Mouse (Mus musculus) MEL (cell line): Measurements from ENCODE around the gene Atp1a2.

Experiments
- BHLHE40 ChIP-seq: IDR thresholded peaks from 2 replicates; pipeline ENCODE4 v1.6.1; 2012; ENCODE audit warnings: low read depth, mild to moderate bottlenecking, inconsistent platforms, low read length, improper control_type of control experiment, borderline replicate concordance
- CHD1 ChIP-seq: IDR thresholded peaks from 2 replicates; pipeline ENCODE4 v1.6.1; 2012; ENCODE audit warnings: low read depth, mild to moderate bottlenecking, inconsistent platforms, low read length, improper control_type of control experiment
- CHD2 ChIP-seq: IDR thresholded peaks from 2 replicates; pipeline ENCODE4 v1.6.1; 2011; ENCODE audit warnings: low read length, improper control_type of control experiment
- CTCF ChIP-seq, 3 experiments: IDR thresholded peaks in 2 of 3; conservative IDR thresholded peaks in 1 of 3; 2 replicates each; pipeline ENCODE4 v1.5.1; 2011 to 2012; ENCODE audit warnings: low read length in 3 of 3, low read depth in 2 of 3, mild to moderate bottlenecking in 2 of 3, improper control_type of control experiment in 1 of 3, inconsistent platforms in 1 of 3, mixed read lengths in 1 of 3, moderate library complexity in 1 of 3; ENCODE audit not compliant: control insufficient read depth in 1 of 3, insufficient read depth in 1 of 3, poor library complexity in 1 of 3, severe bottlenecking in 1 of 3
- E2F4 ChIP-seq: IDR thresholded peaks from 2 replicates; pipeline ENCODE4 v1.6.1; 2011; ENCODE audit warnings: low read depth, low read length, improper control_type of control experiment, borderline replicate concordance
- EP300 ChIP-seq, 2 experiments: IDR thresholded peaks; 2 replicates each; pipeline ENCODE4 v1.6.1; 2011; ENCODE audit warnings: improper control_type of control experiment in 2 of 2, low read length in 2 of 2, low read depth in 1 of 2, mild to moderate bottlenecking in 1 of 2
- ETS1 ChIP-seq: IDR thresholded peaks from 2 replicates; pipeline ENCODE4 v1.6.1; 2012; ENCODE audit warnings: low read depth, mild to moderate bottlenecking, inconsistent platforms, low read length, improper control_type of control experiment, moderate library complexity
- HCFC1 ChIP-seq: IDR thresholded peaks from 2 replicates; pipeline ENCODE4 v1.6.1; 2012; ENCODE audit warnings: low read depth, mild to moderate bottlenecking, inconsistent platforms, low read length, improper control_type of control experiment, moderate library complexity
- KAT2A ChIP-seq: conservative IDR thresholded peaks from 2 replicates; pipeline ENCODE4 v1.6.1; 2012; ENCODE audit warnings: low read depth, low read length, improper control_type of control experiment, inconsistent platforms
- POLR2A ChIP-seq, 2 experiments: IDR thresholded peaks; 2 replicates each; pipeline ENCODE4 v1.6.1; 2011 to 2012; ENCODE audit warnings: low read length in 2 of 2, mild to moderate bottlenecking in 2 of 2, control low read depth in 1 of 2, improper control_type of control experiment in 1 of 2, low read depth in 1 of 2, moderate library complexity in 1 of 2; ENCODE audit not compliant: control insufficient read depth in 1 of 2, insufficient read depth in 1 of 2, poor library complexity in 1 of 2
- TCF12 ChIP-seq: IDR thresholded peaks from 2 replicates; pipeline ENCODE4 v1.6.1; 2014; ENCODE audit warnings: low read depth, mild to moderate bottlenecking, inconsistent platforms, low read length, improper control_type of control experiment, moderate library complexity
- USF1 ChIP-seq: IDR thresholded peaks from 2 replicates; pipeline ENCODE4 v1.6.1; 2014; ENCODE audit warnings: low read depth, mild to moderate bottlenecking, inconsistent platforms, low read length, improper control_type of control experiment, moderate library complexity

- peak; percentile 29 to 66 for TF ChIP-seq EP300 (IDR thresholded peaks at IDR 0.05; ENCODE audit: low read depth in 1 of 2, low read length in 2 of 2)
- no peak for TF ChIP-seq CTCF (IDR thresholded peaks at IDR 0.05 in 2 of 3, conservative IDR thresholded peaks at IDR 0.05 in 1 of 3; ENCODE audit: control insufficient read depth in 1 of 3, insufficient read depth in 1 of 3, low read depth in 2 of 3, low read length in 3 of 3, poor library complexity in 1 of 3, severe bottlenecking in 1 of 3)
- TF ChIP-seq ETS1, result no peak
- no peak for TF ChIP-seq CHD2
- no peak for TF ChIP-seq KAT2A
- TF ChIP-seq USF1, result no peak
- TF ChIP-seq CHD1, result no peak
- TF ChIP-seq E2F4, result no peak
- TF ChIP-seq TCF12, result no peak
- no peak for TF ChIP-seq POLR2A (IDR thresholded peaks at IDR 0.05; ENCODE audit: control insufficient read depth in 1 of 2, insufficient read depth in 1 of 2, low read depth in 1 of 2, low read length in 2 of 2, poor library complexity in 1 of 2)
- TF ChIP-seq HCFC1, result 0 out of 2 replicates have a peak, but pooled peaks have one; percentile 23
- no peak for TF ChIP-seq BHLHE40
Measured at GRCm38 (mm10) chr1:172240945-172241708, 56.7 kb downstream of the Atp1a2 start.
